Mouse (Mus musculus) hindbrain, embryonic 11.5 days (tissue): ENCODE measurements around the gene Mms19. TPM values are rescaled to one million over a fixed set of nuclear protein-coding genes. Genes with fewer than 3 reads are reported as not detected.

Experiments
- ATAC-seq: fragments of 200-750 bp; cut with Nextera tagmentation; 2 replicates; pipeline ENCODE4 v1.8.0; 2017; ENCODE audit warnings: mild to moderate bottlenecking, moderate TSS enrichment, moderate library complexity; ENCODE audit not compliant: low FRiP score
- DNase-seq: peaks from one replicate; pipeline ENCODE4 v3.0.0-alpha.2; 2015; ENCODE audit warnings: low spot score
- H3K27ac ChIP-seq: fragments of 300-500 bp; sonication (generic); 2 replicates; pipeline ENCODE4 v1.5.1; 2014; ENCODE audit warnings: mild to moderate bottlenecking, low read depth, low read length
- H3K27me3 ChIP-seq: fragments of 300-500 bp; sonication (generic); 2 replicates; pipeline ENCODE4 v1.6.1; 2014; ENCODE audit warnings: mild to moderate bottlenecking, low read length, moderate library complexity, mixed read lengths; ENCODE audit not compliant: control insufficient read depth, insufficient read depth
- H3K36me3 ChIP-seq: fragments of 300-500 bp; sonication (generic); 2 replicates; pipeline ENCODE4 v1.6.1; 2014; ENCODE audit warnings: mild to moderate bottlenecking, low read length, moderate library complexity, mixed read lengths; ENCODE audit not compliant: control insufficient read depth, insufficient read depth
- H3K4me1 ChIP-seq: fragments of 300-500 bp; sonication (generic); replicated peaks from 2 replicates; pipeline ENCODE4 v1.6.1; 2014; ENCODE audit warnings: low read length, mixed read lengths; ENCODE audit not compliant: control insufficient read depth, insufficient read depth
- H3K4me2 ChIP-seq: fragments of 300-500 bp; sonication (generic); replicated peaks from 2 replicates; pipeline ENCODE4 v1.6.1; 2014; ENCODE audit warnings: mild to moderate bottlenecking, low read depth, low read length
- H3K4me3 ChIP-seq: fragments of 300-500 bp; sonication (generic); 2 replicates; pipeline ENCODE4 v1.5.1; 2014; ENCODE audit warnings: low read depth, low read length
- H3K9ac ChIP-seq: fragments of 300-500 bp; sonication (generic); 2 replicates; pipeline ENCODE4 v1.6.1; 2014; ENCODE audit warnings: low read depth, low read length
- H3K9me3 ChIP-seq: fragments of 300-500 bp; sonication (generic); 2 replicates; pipeline ENCODE4 v1.6.1; 2016; ENCODE audit warnings: low read length; ENCODE audit not compliant: control insufficient read depth
- WGBS: fragments of 180-500 bp; shearing (Covaris S2); extraction: QIAGEN DNeasy Blood & Tissue Kit; methylation state at CpG from one replicate; pipeline ENCODE4 v1.1.7; 2014; 5-methylcytosine and 5-hydroxymethylcytosine counted together
- polyA plus RNA-seq: library from polyadenylated mRNA; unstranded; fragments of >200 nt; fragmentation: Nextera tagmentation; extraction: Ambion mirVana; gene quantifications from 2 replicates; pipeline ENCODE4 v1.2.1, GENCODE M21; 2014

Gene Mms19
- polyA plus RNA-seq, 1 experiment from 2014 or later: 32.6 TPM

DNA sequence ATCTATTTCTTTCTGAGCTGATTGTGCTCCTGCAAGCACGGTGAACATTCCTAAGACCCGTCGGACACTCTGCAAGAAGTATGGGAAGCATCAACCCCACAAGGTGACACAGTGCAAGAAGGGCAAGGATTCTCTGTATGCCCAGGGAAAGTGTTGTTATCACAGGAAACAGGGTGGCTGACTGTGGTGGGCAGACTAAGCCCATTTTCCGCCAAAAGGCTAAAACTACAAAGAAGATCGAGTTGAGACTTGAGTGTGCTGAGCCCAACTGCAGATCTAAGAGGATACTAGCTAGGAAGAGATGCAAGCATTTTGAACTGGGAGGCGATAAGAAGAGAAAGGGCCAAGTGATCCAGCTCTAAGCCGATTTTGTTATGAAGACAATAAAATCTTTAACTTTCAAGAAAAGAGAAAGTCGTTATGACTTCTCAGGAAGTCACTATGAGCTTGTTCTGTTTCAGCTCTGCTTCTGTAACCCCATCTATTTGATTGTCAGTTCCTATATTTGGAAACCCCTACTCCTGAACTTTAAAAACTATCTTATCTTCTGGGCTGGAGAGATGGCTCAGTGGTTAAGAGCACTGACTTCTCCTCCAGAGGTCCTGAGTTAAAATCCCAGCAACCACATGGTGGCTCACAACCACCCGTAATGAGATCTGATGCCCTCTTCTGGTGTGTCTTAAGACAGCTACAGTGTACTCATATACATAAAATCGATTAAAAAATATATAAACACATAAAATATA, 77.9 kb downstream of the Mms19 start:
- DNase-seq (no peak), ATAC-seq (no peak)
- Histone ChIP-seq H3K27me3 (no peaks in the 10 kb centered on the region), H3K4me2 (no peak overlapping the region), H3K36me3 (no peaks in the 10 kb centered on the region), H3K4me1 (no peaks in the 10 kb centered on the region), H3K9ac (no peak overlapping the region), H3K27ac (no peak overlapping the region), H3K4me3 (no peak overlapping the region), H3K9me3 (no peaks in the 10 kb centered on the region)
- 83% methylated on average over 10 of the region's 10 CpGs for WGBS

DNA sequence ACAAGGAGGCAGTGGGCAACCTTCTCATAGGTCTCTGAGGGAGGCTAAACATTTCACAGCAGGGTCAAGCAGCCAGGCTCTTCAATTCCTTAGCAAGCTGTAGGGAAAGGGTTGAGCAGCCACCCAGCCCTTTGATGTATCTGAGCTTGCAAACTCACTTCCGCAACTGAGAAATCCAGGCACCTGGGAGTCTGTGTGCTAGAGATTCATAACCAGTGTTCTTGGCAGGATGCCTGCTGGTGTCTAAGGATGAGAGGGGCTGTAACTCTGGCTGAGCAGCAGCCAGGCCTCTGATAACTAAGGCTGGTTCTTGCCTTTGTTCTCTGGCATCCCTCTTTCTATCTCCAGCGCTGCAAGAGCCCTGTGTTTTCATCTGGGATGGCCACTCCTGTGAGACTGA, 79.3 kb downstream of the Mms19 start:
- ATAC-seq (no peak), DNase-seq (no peak)
- H3K9ac ChIP-seq: no peak overlapping the region
- H3K4me3 ChIP-seq: no peak overlapping the region
- no peak overlapping the region for H3K27ac ChIP-seq
- no peaks in the 10 kb centered on the region for H3K36me3 ChIP-seq
- no peaks in the 10 kb centered on the region for H3K27me3 ChIP-seq
- H3K4me2 ChIP-seq: no peak overlapping the region
- WGBS: 66% methylated on average over 2 of the region's 2 CpGs
- H3K4me1 ChIP-seq: no peaks in the 10 kb centered on the region
- H3K9me3 ChIP-seq: no peaks in the 10 kb centered on the region

DNA sequence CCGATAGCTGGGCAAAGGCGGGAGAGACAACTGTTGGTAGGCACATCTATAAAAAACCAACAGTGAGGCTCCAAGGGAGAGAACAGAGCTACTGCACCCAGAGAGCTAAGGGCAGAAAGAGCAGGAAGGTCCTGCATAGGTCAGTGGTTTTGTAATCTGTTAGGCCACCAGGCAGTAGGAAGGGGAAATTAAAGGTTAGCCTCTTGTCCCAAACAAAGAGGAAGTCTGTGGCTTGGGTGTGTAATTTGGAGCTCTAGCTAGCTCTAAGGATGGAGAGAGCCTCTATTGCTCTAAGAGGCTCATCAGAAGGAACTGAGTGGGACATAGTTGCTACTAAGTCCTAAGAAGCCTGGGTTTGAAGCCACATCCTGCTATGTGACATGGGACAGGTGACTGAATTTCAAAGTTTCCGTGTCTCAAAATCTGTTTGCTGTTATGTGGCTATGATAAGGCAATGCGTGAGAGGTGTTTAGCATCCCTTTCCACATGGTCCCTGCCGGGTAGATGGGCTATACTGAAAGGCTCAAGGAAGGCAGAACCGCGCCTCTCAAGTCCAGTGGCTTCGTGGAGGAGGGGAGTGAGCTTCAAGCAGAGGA, 80.4 kb downstream of the Mms19 start:
- no peak overlapping the region for H3K4me2 ChIP-seq
- no peaks in the 10 kb centered on the region for H3K36me3 ChIP-seq
- no peak for ATAC-seq
- no peak for DNase-seq
- H3K9me3 ChIP-seq: no peaks in the 10 kb centered on the region
- no peak overlapping the region for H3K9ac ChIP-seq
- no peak overlapping the region for H3K4me3 ChIP-seq
- WGBS: 86% methylated on average over 8 of the region's 8 CpGs
- no peaks in the 10 kb centered on the region for H3K27me3 ChIP-seq
- no peak overlapping the region for H3K27ac ChIP-seq
- no peaks in the 10 kb centered on the region for H3K4me1 ChIP-seq

DNA sequence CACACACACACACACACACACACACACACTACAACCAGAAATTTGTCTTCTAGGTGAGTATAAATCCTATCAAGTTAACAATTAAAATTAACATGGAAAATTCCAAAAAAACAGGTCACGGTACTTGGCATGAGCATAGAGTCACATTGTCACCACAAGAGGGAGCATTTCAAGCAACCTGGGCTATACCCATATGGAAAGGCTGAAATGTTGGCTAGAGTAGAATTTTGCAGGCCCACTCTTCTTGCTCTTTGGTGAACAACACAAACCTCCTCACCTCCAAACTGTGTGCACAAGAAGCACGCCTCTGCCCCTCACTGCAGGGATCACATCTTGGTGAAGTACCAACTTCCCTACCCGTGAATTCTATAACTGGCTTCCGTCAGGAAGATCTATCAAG, 82.1 kb downstream of the Mms19 start:
- 52% methylated on average over 4 of the region's 4 CpGs for WGBS
- peak; percentile 60 for DNase-seq

DNA sequence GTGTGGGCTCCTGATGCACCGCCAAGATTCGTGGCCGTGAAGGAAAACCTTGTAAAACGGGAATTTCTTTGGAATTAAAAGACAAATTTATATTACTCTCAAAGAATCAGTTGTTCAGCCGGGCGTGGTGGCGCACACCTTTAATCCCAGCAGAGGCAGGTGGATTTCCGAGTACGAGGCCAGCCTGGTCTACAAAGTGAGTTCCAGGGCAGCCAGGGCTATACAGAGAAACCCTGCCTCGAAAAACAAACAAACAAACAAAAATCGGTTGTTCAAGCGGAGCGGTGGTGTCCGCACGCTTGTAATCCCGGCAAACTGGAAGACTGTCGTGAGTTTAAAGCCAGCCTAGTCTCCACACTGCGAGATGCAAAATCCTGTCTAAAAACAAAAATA, 84.6 kb downstream of the Mms19 start:
- no peak overlapping the region for H3K27ac ChIP-seq
- H3K4me3 ChIP-seq: peak overlapping the region; percentile 85
- H3K36me3 ChIP-seq: no peaks in the 10 kb centered on the region
- no peaks in the 10 kb centered on the region for H3K9me3 ChIP-seq
- no peak for ATAC-seq
- H3K4me2 ChIP-seq: peak overlapping the region; percentile 77
- peak overlapping the region; percentile 52 for H3K9ac ChIP-seq
- WGBS: 19% methylated on average over 18 of the region's 18 CpGs
- DNase-seq: no peak
- H3K27me3 ChIP-seq: no peaks in the 10 kb centered on the region
- H3K4me1 ChIP-seq: peaks cover 5% of the 10 kb centered on the region

More for the DNA sequence above, 82.1 kb downstream of the Mms19 start:
- Histone ChIP-seq H3K4me3 (no peak overlapping the region), H3K36me3 (no peaks in the 10 kb centered on the region), H3K4me2 (no peak overlapping the region), H3K27me3 (no peaks in the 10 kb centered on the region), H3K4me1 (peaks cover 5% of the 10 kb centered on the region), H3K9me3 (no peaks in the 10 kb centered on the region), H3K27ac (no peak overlapping the region), H3K9ac (no peak overlapping the region)
- no peak for ATAC-seq

DNA sequence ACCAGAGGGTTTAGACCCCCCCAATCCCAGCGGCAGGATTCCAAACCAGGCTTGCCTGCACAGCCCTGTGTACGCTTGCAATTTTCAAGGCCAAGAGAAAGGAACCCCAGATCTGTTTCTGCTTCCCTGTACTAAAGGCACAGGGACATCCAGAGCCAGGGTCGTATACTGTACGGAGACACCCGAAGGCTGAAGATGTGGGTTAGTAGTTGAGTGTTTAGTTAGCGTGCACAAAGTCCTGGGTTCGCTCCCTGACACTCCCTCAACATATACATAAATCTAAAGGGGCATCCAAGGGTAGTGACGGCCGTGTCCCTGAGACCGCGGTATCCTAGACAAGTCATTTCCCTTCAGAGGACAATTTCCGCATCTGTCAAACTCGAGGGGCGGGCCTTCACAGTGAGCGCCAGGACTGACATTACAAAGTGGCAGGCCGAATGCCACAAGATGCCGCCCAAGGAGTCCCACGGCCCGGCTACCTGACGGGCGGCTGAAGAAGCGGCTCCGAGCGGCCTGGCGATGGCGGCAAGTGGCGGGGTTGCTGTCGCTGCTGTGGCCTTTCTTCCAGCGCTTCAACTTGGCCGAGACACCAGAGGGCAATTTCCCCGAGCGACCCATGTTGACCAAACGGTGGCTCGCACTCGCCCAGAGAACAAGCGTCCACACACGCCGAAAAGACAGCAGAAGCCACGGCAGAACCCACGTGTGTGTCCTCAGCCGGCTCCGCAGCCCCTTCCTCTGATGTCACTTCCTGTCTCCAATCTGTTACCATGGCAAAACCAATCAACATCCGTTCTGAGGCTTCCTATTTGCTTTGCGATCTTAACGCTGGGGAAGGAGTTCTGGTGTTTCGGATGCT, 85.3 kb downstream of the Mms19 start, which contains the start of gene Rrp12:
Gene Rrp12, minus strand, starts transcription at position 714 of the 859 bp plus-strand sequence.
- H3K4me1 ChIP-seq: peaks cover 5% of the 10 kb centered on the region
- ATAC-seq (peak; percentile 87; the same call in 1 of the 2 replicates), DNase-seq (peak; percentile 92)
- H3K4me2 ChIP-seq: peak within 1 kb of the TSS; percentile 77
- H3K9me3 ChIP-seq: no peaks in the 10 kb centered on the region
- H3K36me3 ChIP-seq: no peaks in the 10 kb centered on the region
- H3K4me3 ChIP-seq: peak within 1 kb of the TSS; percentile 85
- no peak within 1 kb of the TSS for H3K27ac ChIP-seq
- WGBS: 2% methylated on average over 46 of the region's 46 CpGs
- peak within 1 kb of the TSS; percentile 52 for H3K9ac ChIP-seq
- H3K27me3 ChIP-seq: no peaks in the 10 kb centered on the region

DNA sequence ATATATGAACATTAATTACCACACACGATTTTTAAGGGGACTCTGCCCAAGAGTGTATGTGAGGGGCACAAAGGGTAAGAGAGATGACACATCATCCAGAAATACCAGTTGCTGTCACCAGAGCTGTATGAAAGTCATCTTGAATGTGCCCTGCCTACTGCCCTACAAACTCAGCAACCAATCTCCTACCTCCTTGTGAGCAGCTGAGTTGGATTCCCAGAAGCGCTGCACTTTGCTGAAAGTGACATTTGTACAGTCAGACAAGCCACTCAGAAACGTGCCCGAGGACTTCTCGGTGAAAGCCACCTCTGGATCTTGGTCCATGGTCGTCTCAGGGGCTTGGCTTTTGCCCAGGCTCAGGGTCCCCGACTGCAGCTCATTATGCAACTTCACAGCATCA, 86.0 kb downstream of the Mms19 start:
- WGBS: 49% methylated on average over 7 of the region's 7 CpGs
- Histone ChIP-seq H3K27me3 (no peaks in the 10 kb centered on the region), H3K9ac (no peak overlapping the region; the same call in 1 of the 2 replicates), H3K36me3 (no peaks in the 10 kb centered on the region), H3K4me3 (peak overlapping the region; percentile 85), H3K4me1 (peaks cover 5% of the 10 kb centered on the region), H3K4me2 (peak overlapping the region; percentile 77), H3K9me3 (no peaks in the 10 kb centered on the region), H3K27ac (no peak overlapping the region)
- no peak for DNase-seq
- no peak for ATAC-seq
